Mouse (Mus musculus): ENCODE measurements around the gene Dtnbp1. TPM values are rescaled to one million over a fixed set of nuclear protein-coding genes. Genes with fewer than 3 reads are reported as not detected.

The Dtnbp1 gene
- polyA plus RNA-seq, 1 experiment: 56.2 TPM

- DNase-seq (ENCODE audit: low spot score): peak; percentile 70
Measured at GRCm38 (mm10) chr13:45001228-45001910, 578 bp downstream of the Dtnbp1 start.

DNA sequence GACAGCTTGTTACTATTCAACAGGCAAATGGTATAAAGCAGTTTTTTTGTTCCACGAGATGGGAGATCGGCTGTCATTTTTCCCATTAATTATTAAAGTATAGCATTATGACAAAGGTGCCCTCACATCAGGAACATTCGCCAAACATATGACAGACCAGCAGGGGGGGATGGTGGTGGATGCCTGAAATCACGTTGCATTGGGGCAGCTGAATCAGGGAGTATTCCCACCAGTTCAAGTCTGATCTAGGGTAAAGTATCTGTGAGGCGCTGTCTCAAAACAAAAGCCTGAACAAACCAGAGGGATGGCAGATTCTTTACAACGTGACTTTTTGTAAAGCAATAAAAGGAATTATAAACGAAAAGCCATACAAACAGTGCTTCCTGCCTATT is 1.1 kb downstream of the Dtnbp1 start:
- no peak for DNase-seq (ENCODE audit: low spot score)

DNA sequence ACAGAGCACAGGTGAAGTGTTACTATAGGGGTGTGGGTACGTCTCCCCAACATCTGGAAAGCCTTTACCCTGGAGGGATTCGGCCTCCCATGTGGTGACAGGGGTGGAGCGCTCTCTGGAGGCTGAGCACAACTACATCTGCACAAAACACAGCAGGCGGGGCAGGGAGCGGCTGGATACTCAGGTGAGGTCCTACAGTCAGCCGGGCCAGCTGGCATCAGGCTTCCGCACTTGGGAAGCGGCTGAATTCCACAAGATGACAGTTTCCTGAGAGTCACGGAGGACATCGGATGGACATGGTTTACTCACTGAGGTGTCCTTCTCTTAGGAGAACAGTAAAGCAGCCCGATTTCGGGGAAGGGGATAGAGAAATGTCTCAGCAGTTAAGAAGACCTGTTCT is 2.7 kb downstream of the Dtnbp1 start:
- no peak for DNase-seq (ENCODE audit: low spot score)

DNA sequence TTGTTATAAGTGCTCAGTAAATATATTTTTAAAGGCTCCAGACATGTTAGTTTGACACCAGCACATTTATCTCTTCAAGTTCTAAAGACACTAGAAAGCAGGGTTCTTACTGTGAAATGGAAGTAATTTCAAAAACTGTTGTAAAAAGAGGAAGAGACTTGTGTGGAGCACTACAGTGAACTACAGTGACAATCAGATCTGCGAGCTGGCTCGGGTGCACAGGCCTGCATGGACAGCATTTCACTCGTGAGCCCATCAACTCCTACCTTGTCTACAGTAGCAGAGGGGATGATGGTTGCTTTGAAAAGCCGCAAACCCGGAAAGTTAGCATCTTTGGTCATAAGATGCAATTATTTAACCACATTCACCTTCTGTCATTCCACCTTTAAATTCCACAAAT is 5.6 kb downstream of the Dtnbp1 start:
- no peak for DNase-seq (ENCODE audit: low spot score)

GRCm38 (mm10) chr13:44992550-44993205 is 9.3 kb downstream of the Dtnbp1 start:
- DNase-seq (ENCODE audit: low spot score): no peak

DNA sequence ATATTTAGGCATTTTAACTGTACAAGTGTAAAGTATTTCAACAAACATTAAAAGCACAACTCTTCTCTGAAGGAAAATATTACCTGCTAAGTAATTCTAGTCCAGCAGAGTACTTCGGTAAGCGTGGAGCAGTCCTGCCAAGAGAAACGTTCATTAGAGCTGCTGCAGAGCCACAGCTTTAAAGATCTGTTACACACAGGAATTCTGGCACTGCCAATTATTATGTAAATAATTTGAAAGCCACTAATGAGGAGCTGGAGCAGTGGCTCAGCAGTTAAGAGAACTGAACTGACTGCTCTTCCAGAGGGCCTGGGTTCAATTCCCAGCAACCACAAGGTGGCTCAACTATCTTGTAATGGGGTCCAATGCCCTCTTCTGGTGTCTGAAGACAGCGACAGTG is 10.0 kb downstream of the Dtnbp1 start:
- no peak for DNase-seq (ENCODE audit: low spot score)

DNA sequence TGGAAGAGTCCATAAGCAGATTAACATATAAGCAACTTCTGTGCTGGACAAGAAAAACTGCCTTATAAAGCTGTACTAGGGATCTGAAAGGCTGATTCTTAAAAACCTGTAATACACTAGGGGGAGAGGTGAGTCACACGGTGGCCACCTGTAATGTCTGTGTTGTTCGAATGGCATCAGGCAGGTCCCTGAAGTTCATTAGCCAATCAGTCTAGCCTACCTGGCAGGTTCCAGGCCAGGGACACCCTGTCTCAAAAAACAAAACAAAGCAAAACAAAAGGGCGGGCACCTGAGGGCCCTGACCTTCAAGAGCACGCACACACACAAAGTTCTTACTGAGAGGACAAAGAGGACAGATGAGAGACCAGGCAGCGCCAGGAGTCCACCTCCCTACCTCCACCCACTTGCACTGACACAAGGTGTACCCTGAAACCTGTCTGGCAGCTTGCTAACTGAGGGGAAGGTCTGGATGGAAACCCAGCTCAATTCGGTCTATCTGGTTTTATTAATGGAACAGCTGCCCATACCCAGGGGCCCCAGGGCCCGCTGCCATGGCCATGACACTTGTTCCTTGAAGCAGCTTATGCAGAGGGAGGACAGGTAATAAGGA is 11.8 kb downstream of the Dtnbp1 start:
- no peak for DNase-seq (ENCODE audit: low spot score)

DNA sequence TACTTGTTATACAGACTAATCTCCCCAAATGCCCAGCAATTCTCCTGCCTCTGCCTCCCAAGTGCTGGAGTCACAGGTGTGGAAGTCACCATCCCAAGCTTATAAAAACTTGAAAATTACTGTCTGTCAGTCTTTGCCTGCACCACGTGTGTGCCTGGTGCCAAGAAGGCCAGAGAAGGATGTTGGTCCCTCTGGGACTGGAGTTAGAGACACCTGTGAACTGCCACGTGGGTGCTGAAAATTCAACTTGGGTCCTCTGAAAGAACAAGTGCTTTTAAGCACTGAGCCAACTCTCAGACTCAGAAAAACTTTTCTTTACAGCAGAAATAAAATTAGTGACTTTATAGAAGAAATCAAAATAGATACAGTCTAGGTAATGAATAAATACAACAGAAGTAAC is 15.6 kb downstream of the Dtnbp1 start:
- DNase-seq (ENCODE audit: low spot score): no peak

DNA sequence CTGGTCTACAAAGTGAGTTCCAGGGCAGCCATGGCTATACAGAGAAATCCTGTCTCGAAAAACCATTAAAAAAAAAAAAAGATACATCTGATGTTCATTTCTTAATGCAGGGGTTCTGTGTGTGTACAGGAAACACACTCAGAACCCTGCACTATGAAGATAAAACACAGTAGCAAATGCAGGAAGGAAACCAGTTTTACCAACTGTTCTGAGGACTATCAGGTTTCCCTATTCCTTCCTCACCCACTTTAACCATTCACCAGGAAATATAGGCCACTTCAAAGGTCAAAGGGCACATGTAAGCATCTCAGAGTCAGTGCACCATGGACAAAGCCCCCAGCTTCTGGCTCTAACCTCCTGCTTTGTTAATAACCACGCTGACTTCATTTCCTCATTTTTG is 16.6 kb downstream of the Dtnbp1 start:
- DNase-seq (ENCODE audit: low spot score): no peak

DNA sequence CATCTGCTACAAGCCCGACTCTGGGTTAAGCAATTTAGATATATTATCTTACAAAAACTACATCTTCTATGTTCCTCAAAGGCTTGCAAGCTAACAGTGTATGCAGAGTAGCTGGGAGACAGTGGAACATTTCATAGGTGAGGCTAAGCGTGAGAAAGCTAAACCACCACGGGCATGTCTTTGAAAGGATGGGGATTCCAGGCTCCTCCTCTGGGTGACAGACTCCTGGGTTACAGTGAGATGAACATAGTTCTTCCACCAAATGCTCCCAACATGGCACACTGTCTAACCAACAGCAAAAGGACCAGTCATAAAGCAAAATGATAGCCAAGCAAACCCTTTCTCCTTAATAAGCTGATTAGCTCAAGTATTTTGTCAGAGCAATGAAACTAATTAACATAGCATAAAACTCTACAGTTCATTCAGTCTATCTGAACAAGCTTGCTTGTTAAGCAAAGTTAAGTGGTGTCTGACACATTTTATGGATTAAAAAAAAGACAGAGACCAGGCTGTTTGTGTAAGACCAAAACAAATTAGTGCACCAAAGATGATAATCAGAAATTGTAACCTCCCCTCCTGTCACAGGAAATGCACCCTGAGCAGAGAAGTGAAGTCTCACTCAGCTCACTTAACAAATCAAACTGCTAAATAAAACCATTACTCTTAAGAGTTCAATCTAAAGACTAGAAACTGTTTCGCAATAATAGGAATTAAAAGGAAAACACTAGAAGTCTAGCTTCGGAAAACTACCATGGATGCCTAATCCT is 18.1 kb downstream of the Dtnbp1 start:
- no peak for DNase-seq (ENCODE audit: low spot score)

DNA sequence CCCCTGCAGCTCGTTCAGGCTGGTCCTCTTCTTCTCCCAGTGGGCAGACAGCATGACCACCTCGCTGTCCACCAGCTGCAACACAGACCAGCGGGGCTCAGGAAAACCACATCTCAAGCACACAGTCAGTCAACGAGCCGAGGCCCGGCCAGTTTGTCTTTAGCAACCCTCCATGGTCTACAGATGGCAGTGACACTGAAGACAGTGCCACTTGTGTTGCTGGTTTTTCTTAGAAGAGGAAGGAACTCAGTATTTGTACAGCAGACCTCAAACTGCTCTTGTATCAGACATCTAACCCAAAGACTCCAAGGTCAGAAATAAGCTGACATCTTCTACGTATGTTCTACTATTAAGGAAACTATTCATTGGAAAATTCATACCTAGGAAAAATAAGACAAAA is 19.1 kb downstream of the Dtnbp1 start:
- no peak for DNase-seq (ENCODE audit: low spot score)

DNA sequence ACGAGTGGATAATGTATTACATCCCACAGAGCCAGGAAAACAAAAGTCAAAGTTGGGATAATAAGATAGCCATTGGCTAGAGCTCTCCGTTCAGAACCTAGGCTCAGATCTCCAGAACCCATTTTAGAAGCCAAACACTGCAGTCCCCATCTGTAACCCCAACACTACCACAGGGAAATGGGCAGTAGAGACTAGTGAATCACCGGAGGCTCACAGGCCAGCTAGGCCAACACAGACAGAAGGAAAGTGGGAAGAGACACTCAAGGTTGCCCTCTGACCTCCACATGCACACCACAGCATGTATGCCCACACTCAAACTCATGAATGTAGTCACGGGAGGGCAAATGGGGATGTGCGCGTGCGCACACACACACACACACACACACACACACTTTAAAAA is 22.5 kb downstream of the Dtnbp1 start:
- DNase-seq (ENCODE audit: low spot score): no peak

DNA sequence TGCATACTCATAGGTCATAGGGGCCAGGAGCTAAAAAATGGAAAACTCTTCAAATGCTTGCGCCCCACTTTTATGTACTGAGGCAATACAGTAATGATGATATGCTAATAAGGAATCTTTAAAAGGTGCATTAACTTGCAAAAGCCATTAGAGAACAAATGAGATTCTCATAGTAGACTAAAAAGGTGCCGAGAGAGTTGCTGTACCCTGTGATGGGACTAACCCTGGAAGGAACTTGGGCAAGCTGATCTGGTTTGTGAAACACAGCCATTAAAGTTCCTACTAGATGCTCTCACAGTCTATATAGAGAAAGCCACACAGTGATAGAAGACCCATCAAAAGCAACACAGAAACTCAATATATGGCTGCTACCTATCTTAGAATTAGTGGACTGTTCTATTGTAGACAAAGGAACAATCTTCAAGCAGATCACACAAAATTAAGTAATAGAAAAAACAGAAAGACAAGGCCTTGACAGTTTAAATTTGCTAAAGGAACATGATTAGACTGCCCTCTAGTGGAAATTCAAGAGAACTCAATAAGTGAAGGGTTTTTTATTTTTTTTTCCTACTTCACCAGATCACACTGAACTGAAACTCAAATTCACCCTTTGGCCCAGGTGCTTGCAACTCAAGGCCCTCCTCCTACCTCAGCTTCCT is 24.3 kb downstream of the Dtnbp1 start:
- no peak for DNase-seq (ENCODE audit: low spot score)

GRCm38 (mm10) chr13:44977059-44977458 is 24.9 kb downstream of the Dtnbp1 start:
- DNase-seq (ENCODE audit: low spot score): no peak

DNA sequence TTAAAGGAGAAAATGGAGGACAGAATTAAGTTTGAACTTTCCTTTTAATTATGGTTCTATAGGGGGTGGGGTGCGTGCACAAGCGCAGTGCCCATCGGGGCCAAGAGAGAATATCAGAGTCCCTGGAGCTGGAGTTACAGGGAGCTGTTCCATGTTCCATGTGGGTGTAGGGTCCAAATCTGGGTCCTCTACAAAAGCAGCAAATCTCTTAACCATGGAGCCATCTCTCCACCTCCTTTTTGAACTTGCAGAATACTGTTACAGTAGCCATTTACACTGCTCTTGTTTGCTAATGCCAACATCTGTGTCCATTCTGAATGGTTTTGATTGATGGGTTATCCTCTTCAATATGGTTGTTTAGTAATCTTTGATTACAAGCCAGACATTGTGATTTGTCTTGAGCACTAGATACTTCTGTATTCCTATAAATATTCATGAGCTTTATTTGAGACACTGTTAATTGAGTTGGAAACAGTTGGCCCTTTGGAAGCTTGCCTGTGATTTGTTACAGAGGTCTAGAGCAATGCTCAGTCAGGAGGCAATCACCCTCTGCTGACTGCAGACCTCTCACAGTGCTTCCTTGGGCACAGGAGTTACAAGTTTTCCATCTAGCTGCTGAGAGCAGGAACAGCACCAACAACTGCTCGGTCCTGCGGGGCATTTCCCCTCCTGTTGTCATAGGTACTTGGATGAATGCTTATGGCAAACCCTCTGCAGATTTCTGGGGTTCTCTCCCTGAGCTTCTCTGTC is 41.2 kb downstream of the Dtnbp1 start:
- DNase-seq (ENCODE audit: low spot score): no peak

DNA sequence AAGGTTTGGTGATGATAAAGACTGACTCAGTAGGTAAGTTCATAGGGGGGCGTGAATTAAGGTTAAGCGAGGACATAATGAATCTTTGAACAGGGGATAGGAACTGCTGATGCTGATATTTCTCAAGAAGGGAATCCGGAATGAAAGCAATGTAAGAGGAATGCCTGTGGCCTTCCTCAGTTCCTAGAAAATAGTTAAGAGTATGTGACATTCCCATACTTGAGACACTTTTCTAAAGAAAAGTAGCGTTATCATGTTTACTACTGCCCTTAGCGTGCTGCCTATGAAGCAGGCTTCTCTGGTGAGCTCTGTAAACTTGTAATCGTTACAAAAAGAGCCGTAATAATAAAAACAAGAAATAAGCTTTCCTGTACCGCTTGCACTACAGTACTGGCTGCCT is 44.9 kb downstream of the Dtnbp1 start:
- no peak for DNase-seq (ENCODE audit: low spot score)

GRCm38 (mm10) chr13:44955781-44956180 is 46.2 kb downstream of the Dtnbp1 start:
- DNase-seq (ENCODE audit: low spot score): no peak

DNA sequence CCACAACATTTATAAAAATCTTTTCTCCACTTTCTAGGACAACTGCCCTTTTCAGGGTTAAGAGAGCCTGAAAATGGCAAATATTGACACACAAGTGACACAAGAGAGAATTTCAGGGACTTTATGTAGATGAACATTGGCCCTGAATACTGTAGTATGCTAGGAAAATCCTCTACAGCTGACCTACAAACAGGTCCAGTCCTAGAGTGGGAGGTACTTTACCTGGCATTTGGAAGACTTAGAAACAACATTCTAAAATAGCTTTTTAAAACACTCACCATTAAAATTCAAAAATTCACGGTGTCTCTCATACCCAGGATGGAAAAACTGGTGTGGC is 47.7 kb downstream of the Dtnbp1 start:
- no peak for DNase-seq (ENCODE audit: low spot score)

DNA sequence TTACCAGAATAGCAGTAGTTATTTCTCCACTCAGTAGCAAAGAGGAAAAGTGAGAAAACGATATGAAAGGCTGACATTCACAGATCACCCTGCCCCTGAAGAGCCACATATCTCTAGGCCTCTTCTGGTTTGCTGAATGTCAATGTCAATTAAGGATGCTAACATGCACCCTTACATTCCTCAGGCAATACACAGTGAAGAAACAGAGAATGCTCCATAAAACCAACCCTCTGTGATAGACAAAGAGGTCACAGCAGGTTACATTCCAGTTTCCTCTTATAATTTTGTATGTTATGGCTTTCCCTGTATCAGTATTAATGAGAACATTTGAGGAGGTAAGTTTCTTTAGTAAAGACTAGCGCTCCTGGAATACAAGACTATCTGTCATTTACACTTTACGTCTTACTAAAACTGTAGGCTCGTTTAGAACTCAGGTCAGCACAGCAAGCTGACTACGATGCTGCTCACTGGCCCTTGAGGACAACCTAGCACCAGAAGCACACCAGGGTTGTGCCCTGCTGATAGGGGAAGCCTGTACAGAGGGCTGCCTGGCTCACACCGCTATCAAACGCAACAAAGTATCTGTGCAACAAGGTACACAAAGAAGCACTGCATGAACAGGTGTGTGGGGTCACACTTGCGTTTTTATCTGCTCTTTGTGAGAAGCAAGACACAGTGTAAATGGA is 48.3 kb downstream of the Dtnbp1 start:
- DNase-seq (ENCODE audit: low spot score): no peak

GRCm38 (mm10) chr13:44952393-44953086 is 49.4 kb downstream of the Dtnbp1 start:
- DNase-seq (ENCODE audit: low spot score): no peak
